Mouse (Mus musculus): ENCODE data around the gene Cttnbp2. TPM values are rescaled to one million over a fixed set of nuclear protein-coding genes. Genes with fewer than 3 reads are reported as not detected.

The Cttnbp2 gene
- polyA plus RNA-seq, 1 experiment from 2014 or later = 7.3 TPM

DNA sequence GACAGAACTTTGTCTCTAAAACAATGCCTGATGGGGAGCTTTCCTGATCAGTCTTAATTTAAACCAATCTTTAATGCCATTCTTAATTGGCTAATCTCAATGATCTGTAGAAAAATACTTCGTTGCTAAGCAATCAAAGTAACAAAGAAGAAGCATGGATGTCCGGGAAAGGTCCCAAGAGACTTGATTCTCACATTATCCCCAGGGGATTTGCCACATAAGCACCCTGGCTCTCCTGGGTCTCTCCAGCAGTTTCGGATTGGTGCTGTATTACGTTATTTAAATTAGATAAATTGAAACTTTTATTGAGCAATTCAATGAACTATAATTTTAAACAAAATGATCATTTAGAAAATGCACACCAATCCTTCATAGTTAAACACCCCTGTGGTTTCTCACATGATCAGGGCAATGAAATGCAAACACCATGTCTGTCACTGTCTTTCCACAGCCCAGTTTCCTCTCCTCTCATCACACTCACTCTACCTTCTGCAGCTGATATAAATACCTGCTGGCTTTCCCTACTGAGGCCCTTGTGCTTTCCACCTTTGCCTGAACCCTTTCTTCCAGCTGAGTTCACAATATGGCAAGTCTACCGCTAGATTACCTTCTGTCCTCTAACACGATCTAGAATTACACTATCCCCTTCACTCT lies 22.3 kb downstream of the Cttnbp2 start:
- no peak overlapping the region for H3K4me2 ChIP-seq (replicated peaks; ENCODE audit: low read depth, low read length)
- no peak overlapping the region for H3K9ac ChIP-seq (replicated peaks; ENCODE audit: low read depth)
- H3K4me1 ChIP-seq (ENCODE audit: insufficient read depth, low read depth, low read length) = no peaks in the 10 kb centered on the region
- no peaks in the 10 kb centered on the region for H3K36me3 ChIP-seq (ENCODE audit: insufficient read depth, low read length)
- 79% methylated on average over 6 of the region's 6 CpGs for WGBS
- no peak overlapping the region for H3K27ac ChIP-seq (ENCODE audit: low read length)
- ATAC-seq (no peak), DNase-seq (ENCODE audit: low spot score) (no peak)
- no peak overlapping the region for H3K4me3 ChIP-seq (ENCODE audit: low read depth, low read length)
- no peaks in the 10 kb centered on the region for H3K27me3 ChIP-seq (replicated peaks; ENCODE audit: insufficient read depth, low read length)
- TF ChIP-seq CTCF (IDR thresholded peaks at IDR 0.05) = no peak
- no peak for TF ChIP-seq EP300 (IDR thresholded peaks at IDR 0.05)
- no peaks in the 10 kb centered on the region for H3K9me3 ChIP-seq (ENCODE audit: low read length)

DNA sequence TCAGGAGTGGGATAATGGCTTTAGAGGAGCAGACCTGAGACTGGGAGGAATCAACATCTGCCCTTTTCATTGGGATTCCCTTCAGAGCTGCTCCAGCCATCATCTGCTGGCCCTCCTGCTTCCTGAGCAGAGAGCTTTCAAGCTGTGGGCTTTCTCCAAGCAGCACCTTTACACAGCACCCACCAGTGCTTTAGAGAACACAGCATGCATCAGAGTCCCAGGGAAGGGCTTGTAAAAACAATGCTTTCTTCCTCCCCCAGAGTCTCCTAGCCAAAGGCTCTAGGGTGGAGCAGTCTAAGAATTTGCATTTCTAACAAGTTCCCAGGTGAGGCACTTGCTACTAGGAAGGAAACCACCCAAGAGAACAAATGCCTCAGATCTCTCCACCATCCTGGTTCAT lies 29.6 kb downstream of the Cttnbp2 start:
- no peak overlapping the region for H3K27ac ChIP-seq (ENCODE audit: low read length)
- no peaks in the 10 kb centered on the region for H3K27me3 ChIP-seq (replicated peaks; ENCODE audit: insufficient read depth, low read length)
- no peak overlapping the region for H3K9ac ChIP-seq (replicated peaks; ENCODE audit: low read depth)
- no peak overlapping the region for H3K4me2 ChIP-seq (replicated peaks; ENCODE audit: low read depth, low read length)
- no peaks in the 10 kb centered on the region for H3K4me1 ChIP-seq (ENCODE audit: insufficient read depth, low read depth, low read length)
- TF ChIP-seq EP300 (IDR thresholded peaks at IDR 0.05) (no peak), CTCF (IDR thresholded peaks at IDR 0.05) (no peak)
- H3K36me3 ChIP-seq (ENCODE audit: insufficient read depth, low read length) = no peaks in the 10 kb centered on the region
- DNase-seq (ENCODE audit: low spot score) = no peak
- no peak for ATAC-seq
- H3K4me3 ChIP-seq (ENCODE audit: low read depth, low read length) = no peak overlapping the region
- no peaks in the 10 kb centered on the region for H3K9me3 ChIP-seq (ENCODE audit: low read length)

DNA sequence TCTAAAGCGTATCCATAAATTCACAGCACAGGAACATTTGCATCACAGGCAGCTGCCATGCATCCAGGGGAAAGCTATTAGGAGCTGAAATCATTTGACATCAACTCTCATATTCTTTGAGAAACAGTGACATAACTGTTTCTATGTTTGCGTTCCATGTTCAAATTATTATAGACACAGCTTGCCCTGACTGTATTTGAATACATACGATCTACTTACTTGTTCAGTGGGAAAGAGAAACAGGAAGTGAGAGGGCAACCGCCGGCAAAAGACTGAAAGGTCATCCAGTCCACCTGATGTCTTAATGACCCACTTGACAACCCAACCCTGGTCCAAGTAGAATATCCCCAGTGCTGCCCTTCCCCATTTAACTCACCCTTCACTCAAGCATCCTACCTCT lies 30.6 kb downstream of the Cttnbp2 start:
- no peak overlapping the region for H3K4me2 ChIP-seq (replicated peaks; ENCODE audit: low read depth, low read length)
- ATAC-seq = no peak
- no peaks in the 10 kb centered on the region for H3K36me3 ChIP-seq (ENCODE audit: insufficient read depth, low read length)
- H3K4me3 ChIP-seq (ENCODE audit: low read depth, low read length) = no peak overlapping the region
- WGBS = 71% methylated on average over 5 of the region's 5 CpGs
- no peak for DNase-seq (ENCODE audit: low spot score)
- H3K27ac ChIP-seq (ENCODE audit: low read length) = no peak overlapping the region
- H3K27me3 ChIP-seq (replicated peaks; ENCODE audit: insufficient read depth, low read length) = no peaks in the 10 kb centered on the region
- H3K4me1 ChIP-seq (ENCODE audit: insufficient read depth, low read depth, low read length) = no peaks in the 10 kb centered on the region
- TF ChIP-seq CTCF (IDR thresholded peaks at IDR 0.05) (no peak), EP300 (IDR thresholded peaks at IDR 0.05) (no peak)
- no peaks in the 10 kb centered on the region for H3K9me3 ChIP-seq (ENCODE audit: low read length)
- no peak overlapping the region for H3K9ac ChIP-seq (replicated peaks; ENCODE audit: low read depth)

DNA sequence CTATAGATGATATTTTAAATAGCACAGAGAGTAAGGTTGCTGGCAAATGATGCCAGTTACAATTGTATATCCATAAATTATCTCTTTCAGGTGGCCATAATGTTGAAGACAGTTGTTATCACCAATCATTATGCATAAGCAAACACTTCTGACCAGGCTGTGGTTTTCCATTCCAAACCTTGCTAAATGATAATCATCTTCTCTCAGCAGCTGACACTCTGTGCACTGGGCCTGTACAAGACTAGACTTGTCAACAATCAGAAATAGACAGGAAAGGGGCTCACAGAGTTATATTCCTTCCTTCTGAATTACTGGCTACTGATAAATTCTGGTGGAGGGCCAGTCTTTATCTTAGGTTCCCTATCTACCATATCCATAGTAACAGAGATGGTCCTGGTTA lies 32.1 kb downstream of the Cttnbp2 start:
- no peak overlapping the region for H3K27ac ChIP-seq (ENCODE audit: low read length)
- H3K4me2 ChIP-seq (replicated peaks; ENCODE audit: low read depth, low read length) = no peak overlapping the region
- H3K4me3 ChIP-seq (ENCODE audit: low read depth, low read length) = no peak overlapping the region
- H3K9me3 ChIP-seq (ENCODE audit: low read length) = no peaks in the 10 kb centered on the region
- no peaks in the 10 kb centered on the region for H3K27me3 ChIP-seq (replicated peaks; ENCODE audit: insufficient read depth, low read length)
- H3K4me1 ChIP-seq (ENCODE audit: insufficient read depth, low read depth, low read length) = no peaks in the 10 kb centered on the region
- H3K36me3 ChIP-seq (ENCODE audit: insufficient read depth, low read length) = no peaks in the 10 kb centered on the region
- ATAC-seq (no peak), DNase-seq (ENCODE audit: low spot score) (no peak)
- TF ChIP-seq EP300 (IDR thresholded peaks at IDR 0.05) = no peak
- no peak for TF ChIP-seq CTCF (IDR thresholded peaks at IDR 0.05)
- no peak overlapping the region for H3K9ac ChIP-seq (replicated peaks; ENCODE audit: low read depth)

DNA sequence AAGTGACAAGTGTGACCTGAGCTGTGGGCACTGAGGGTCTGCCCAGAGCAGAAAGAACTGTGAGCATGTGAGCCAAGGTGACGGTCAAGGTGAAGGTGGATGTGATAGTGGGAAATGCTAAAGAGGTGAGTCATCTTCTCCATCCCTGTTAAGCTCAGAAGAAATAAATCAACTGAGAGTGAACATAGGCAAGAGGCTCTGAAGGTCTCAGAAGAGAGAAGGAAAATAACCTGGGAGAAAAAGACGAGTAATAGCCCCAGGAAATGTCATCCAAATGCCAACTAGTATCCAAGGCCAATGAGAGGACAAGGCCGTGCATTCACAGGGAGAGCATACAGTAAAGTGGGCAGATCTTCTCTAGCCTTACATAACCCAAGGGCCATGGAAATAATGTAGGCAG lies 32.9 kb downstream of the Cttnbp2 start:
- ATAC-seq = no peak

DNA sequence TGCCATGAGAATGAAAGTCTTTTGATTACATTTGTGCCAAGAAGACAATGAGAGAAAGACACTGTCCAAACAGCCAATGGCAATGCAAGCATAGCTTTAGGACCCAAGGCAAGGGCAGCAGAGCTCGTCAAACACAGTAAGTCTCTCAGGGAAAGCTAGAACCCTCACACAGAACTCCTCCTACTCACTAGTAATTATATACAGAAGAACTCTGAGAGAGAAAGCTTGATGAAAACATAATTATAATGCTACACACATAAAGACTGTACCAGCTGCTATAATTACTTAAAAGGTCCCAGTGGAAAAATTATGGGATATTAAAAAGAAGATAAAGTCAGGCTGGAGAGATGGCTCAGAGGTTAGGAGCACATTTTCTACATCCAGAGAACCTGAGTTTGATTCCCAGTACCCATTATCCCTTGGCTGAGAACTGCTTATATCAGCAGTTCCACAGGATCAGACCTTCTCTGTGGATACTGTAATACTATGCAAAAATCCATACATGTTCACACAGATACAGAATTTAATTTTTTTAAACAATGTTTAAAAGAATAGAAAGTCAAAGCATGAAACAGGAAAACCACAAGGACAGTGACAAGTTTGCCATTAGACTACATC lies 37.2 kb downstream of the Cttnbp2 start:
- ATAC-seq (no peak), DNase-seq (ENCODE audit: low spot score) (no peak)
- no peaks in the 10 kb centered on the region for H3K27me3 ChIP-seq (replicated peaks; ENCODE audit: insufficient read depth, low read length)
- H3K36me3 ChIP-seq (ENCODE audit: insufficient read depth, low read length) = no peaks in the 10 kb centered on the region
- no peaks in the 10 kb centered on the region for H3K4me1 ChIP-seq (ENCODE audit: insufficient read depth, low read depth, low read length)
- 80% methylated on average over 1 of the region's 1 CpGs for WGBS
- TF ChIP-seq CTCF (IDR thresholded peaks at IDR 0.05) = no peak
- TF ChIP-seq EP300 (IDR thresholded peaks at IDR 0.05) = no peak
- H3K4me3 ChIP-seq (ENCODE audit: low read depth, low read length) = no peak overlapping the region
- H3K9me3 ChIP-seq (ENCODE audit: low read length) = no peaks in the 10 kb centered on the region
- no peak overlapping the region for H3K4me2 ChIP-seq (replicated peaks; ENCODE audit: low read depth, low read length)
- no peak overlapping the region for H3K9ac ChIP-seq (replicated peaks; ENCODE audit: low read depth)
- no peak overlapping the region for H3K27ac ChIP-seq (ENCODE audit: low read length)

More for the DNA sequence above, 32.9 kb downstream of the Cttnbp2 start:
- no peak overlapping the region for H3K4me3 ChIP-seq (ENCODE audit: low read depth, low read length)
- no peaks in the 10 kb centered on the region for H3K36me3 ChIP-seq (ENCODE audit: insufficient read depth, low read length)
- no peaks in the 10 kb centered on the region for H3K4me1 ChIP-seq (ENCODE audit: insufficient read depth, low read depth, low read length)
- H3K27me3 ChIP-seq (replicated peaks; ENCODE audit: insufficient read depth, low read length) = no peaks in the 10 kb centered on the region
- 68% methylated on average over 3 of the region's 3 CpGs for WGBS
- H3K4me2 ChIP-seq (replicated peaks; ENCODE audit: low read depth, low read length) = no peak overlapping the region
- H3K9me3 ChIP-seq (ENCODE audit: low read length) = no peaks in the 10 kb centered on the region
- no peak overlapping the region for H3K27ac ChIP-seq (ENCODE audit: low read length)
- TF ChIP-seq CTCF (IDR thresholded peaks at IDR 0.05) (no peak), EP300 (IDR thresholded peaks at IDR 0.05) (no peak)
- H3K9ac ChIP-seq (replicated peaks; ENCODE audit: low read depth) = no peak overlapping the region
- DNase-seq (ENCODE audit: low spot score) = no peak
